Comparison of ENCODE assay signal across 9 mouse cellular contexts in genomic region chr14:57920568-57921310, GRCm38 (mm10). TPM values are rescaled to one million over a fixed set of nuclear protein-coding genes. Genes with fewer than 3 reads are reported as not detected.
DNase-seq lines count a peak whose midpoint lies in the region; ATAC-seq and TF ChIP-seq lines count a peak whose summit lies in the region.
"Had no signal": no experiment of that assay in that cellular context is flagged by ENCODE, and none has a peak within 500 bp of the region (broad histone marks: within the 10 kb centered on the region; RNA-seq: fewer than 3 reads in every experiment).

No protein-coding gene starts in this region.

- no peak overlapping the region for H3K4me3 ChIP-seq in lung, embryonic 14.5 days (ENCODE audit: low read depth, low read length)
- H3K4me3 ChIP-seq in cortical plate, adult 2 months (ENCODE audit: insufficient read depth, low read length) = no peak overlapping the region
- no peak overlapping the region for H3K4me3 ChIP-seq in intestine, postnatal 0 days (ENCODE audit: low read depth, low read length)

- H3K9me3 ChIP-seq in lung, embryonic 14.5 days (ENCODE audit: low read depth, low read length) = no peaks in the 10 kb centered on the region
- no peaks in the 10 kb centered on the region for H3K9me3 ChIP-seq in intestine, postnatal 0 days (ENCODE audit: control insufficient read depth)

- H3K27me3 ChIP-seq in lung, embryonic 14.5 days (ENCODE audit: insufficient read depth, low read length) = no peaks in the 10 kb centered on the region
- H3K27me3 ChIP-seq in intestine, postnatal 0 days (replicated peaks; ENCODE audit: control insufficient read depth, insufficient read depth, low read length) = no peaks in the 10 kb centered on the region

- WGBS in lung, embryonic 14.5 days = 81% methylated on average over 18 of the region's 18 CpGs
- WGBS in intestine, postnatal 0 days = 81% methylated on average over 18 of the region's 18 CpGs

- H3K4me2 ChIP-seq in lung, embryonic 14.5 days = no peak overlapping the region
- H3K4me2 ChIP-seq in intestine, postnatal 0 days (replicated peaks; ENCODE audit: low read depth) = no peak overlapping the region

- H3K4me1 ChIP-seq in lung, embryonic 14.5 days (ENCODE audit: insufficient read depth) = no peaks in the 10 kb centered on the region
- 0 out of 2 replicates have a peak, but pooled peaks cover 2% of the 10 kb centered on the region for H3K4me1 ChIP-seq in cortical plate, adult 2 months (ENCODE audit: control insufficient read depth, insufficient read depth, low read length)
- 0 out of 2 replicates have a peak, but pooled peaks cover 4% of the 10 kb centered on the region for H3K4me1 ChIP-seq in intestine, postnatal 0 days (replicated peaks; ENCODE audit: control insufficient read depth, insufficient read depth, low read length)

- ATAC-seq in lung, embryonic 14.5 days (ENCODE audit: insufficient read depth) = no peak
- ATAC-seq in intestine, postnatal 0 days = no peak
- no peak for ATAC-seq in granulocyte monocyte progenitor cell, adult 5-6 weeks (replicated peaks; ENCODE audit: poor library complexity, severe bottlenecking)
- ATAC-seq: activated CD4-positive, CD25-positive, alpha-beta regulatory T cell, adult 4 months had no signal

- H3K27ac ChIP-seq in lung, embryonic 14.5 days (ENCODE audit: low read depth) = peak overlapping the region; percentile 43; the same call in 1 of the 2 replicates
- H3K27ac ChIP-seq in cortical plate, adult 2 months (ENCODE audit: insufficient read depth, low read length) = peak overlapping the region; percentile 6; the same call in 1 of the 2 replicates
- peak overlapping the region; percentile 60; the same call in 1 of the 2 replicates for H3K27ac ChIP-seq in intestine, postnatal 0 days (ENCODE audit: low read depth, low read length)

- H3K9ac ChIP-seq in lung, embryonic 14.5 days = no peak overlapping the region
- no peak overlapping the region for H3K9ac ChIP-seq in intestine, postnatal 0 days (ENCODE audit: low read depth, low read length)

- no peak for DNase-seq in lung, embryonic 14.5 days
- DNase-seq in lung, postnatal 10 days = no peak
- DNase-seq in cerebellum, adult 11-12 months = peak; percentile 40
- no peak for DNase-seq in thymus, postnatal 36 days
- no peak for DNase-seq in spleen, postnatal 14 days (ENCODE audit: low spot score in 2 of 2)

- peaks cover 35% of the 10 kb centered on the region for H3K36me3 ChIP-seq in lung, embryonic 14.5 days (ENCODE audit: insufficient read depth)
- H3K36me3 ChIP-seq in intestine, postnatal 0 days (ENCODE audit: control insufficient read depth, insufficient read depth) = peaks cover 39% of the 10 kb centered on the region

- TF ChIP-seq POLR2A in cortical plate, adult 2 months (IDR thresholded peaks at IDR 0.05; ENCODE audit: extremely low read depth, insufficient read depth, low read length) = no peak

- TF ChIP-seq CTCF in lung, embryonic 14.5 days (IDR thresholded peaks at IDR 0.05; ENCODE audit: low read depth) = no peak
- no peak for TF ChIP-seq CTCF in cortical plate, adult 2 months (IDR thresholded peaks at IDR 0.05; ENCODE audit: extremely low read depth, insufficient read depth, low read length)
- TF ChIP-seq CTCF in intestine, postnatal 0 days (IDR thresholded peaks at IDR 0.05; ENCODE audit: low read depth) = no peak

RNA-seq across cellular contexts. Expression of gene Zdhhc20, which starts 30.7 kb away (rescaled TPM):
- polyA plus RNA-seq in lung, embryonic 14.5 days (2014; fragmentation: Nextera tagmentation; extraction: Ambion mirVana) = 62.8 and 66.2 TPM in 2 replicates
- polyA plus RNA-seq in cortical plate, adult 2 months (2012; rRNA removed) = 28.2 and 28.7 TPM in 2 replicates
- polyA plus RNA-seq in intestine, postnatal 0 days (2015; fragmentation: Nextera tagmentation; extraction: Ambion mirVana) = 28.8 and 32.8 TPM in 2 replicates
- total RNA-seq in granulocyte monocyte progenitor cell, adult 5-6 weeks (2014; fragmentation: Nextera tagmentation) = 29.1 and 41.4 TPM in 2 replicates
- 42.3 and 60.9 TPM in 2 replicates for total RNA-seq in granulocyte monocyte progenitor cell, adult 5-6 weeks (2017)

Comparison
In these comparisons a context has a peak if more than half of its experiments do, and no peak if none do; other contexts are left out.
1. H3K27ac ChIP-seq: peak in every context shown above with its lines; median percentile 60 in intestine, postnatal 0 days; 43 in lung, embryonic 14.5 days; 6 in cortical plate, adult 2 months.